Mouse (Mus musculus): ENCODE data around the gene Whrn.

DNA sequence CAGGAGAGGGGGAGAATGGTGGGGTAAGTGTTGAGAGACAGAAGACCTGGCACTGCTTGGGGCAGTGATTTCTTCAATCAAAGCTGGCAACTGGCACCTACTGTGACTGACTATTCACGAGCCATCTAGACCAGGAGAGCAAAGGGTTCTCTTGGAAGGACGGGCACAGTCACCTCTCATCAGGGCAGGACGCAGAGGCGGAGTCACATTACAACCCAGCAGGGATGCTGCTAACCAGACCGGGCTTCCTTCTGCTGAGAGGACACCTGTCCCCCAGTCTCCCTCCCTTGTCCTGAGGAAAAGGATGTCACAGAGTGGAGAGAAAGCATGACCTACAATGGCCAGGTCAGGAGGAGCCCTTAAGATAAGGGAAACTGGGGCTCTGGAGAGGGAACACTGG, 72.0 kb downstream of the Whrn start:
- no peak for TF ChIP-seq EP300 (IDR thresholded peaks at IDR 0.05; ENCODE audit: low read depth)
- no peak for TF ChIP-seq CTCF (IDR thresholded peaks at IDR 0.05; ENCODE audit: low read depth)
